Mouse (Mus musculus) C2C12 (cell line): ENCODE measurements at regions not wholly inside any gene's neighbourhood (a gene's known extent, or its start where the extent isn't known, plus 50 kb on each side); places are given as distances from the start of the nearest gene placed in this dataset.

Experiments
- CTCF ChIP-seq: IDR thresholded peaks from one replicate; pipeline ENCODE4 v1.5.1; 2011; ENCODE audit not compliant: control insufficient read depth, insufficient read depth, insufficient read length
- MAX ChIP-seq: IDR thresholded peaks from one replicate; pipeline ENCODE4 v1.6.1; 2011; ENCODE audit warnings: mild to moderate bottlenecking, control low read depth

DNA sequence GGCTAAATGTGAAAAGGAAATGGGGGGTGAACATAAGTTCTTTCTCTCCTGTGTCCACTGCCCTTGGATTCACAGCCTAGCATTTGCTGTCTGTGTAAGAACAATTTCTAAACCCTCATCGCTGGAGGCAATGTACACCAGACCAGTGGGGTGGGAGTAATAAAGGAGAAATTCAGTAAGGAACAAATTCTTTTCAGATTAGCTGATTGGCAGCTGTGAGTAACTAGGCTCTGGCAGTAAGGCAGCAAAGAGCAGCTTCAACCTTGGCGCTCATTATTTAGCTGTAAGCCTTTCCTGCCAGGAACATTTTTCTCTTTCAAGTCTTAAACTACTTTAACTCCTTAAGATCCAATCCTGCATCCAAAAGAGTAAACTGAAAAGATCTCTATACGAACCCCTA lies 597.9 kb upstream of the Stxbp6 start:
- TF ChIP-seq MAX, result no peak
- TF ChIP-seq CTCF, result no peak
